Mouse (Mus musculus) Muller cell, postnatal 12 days (primary cell): ENCODE results near the gene Htr3b.

Experiments
- DNase-seq: peaks from one replicate; pipeline ENCODE4 v3.0.0-alpha.2; 2015; ENCODE audit errors: inconsistent ontology term

The Htr3b gene

DNA sequence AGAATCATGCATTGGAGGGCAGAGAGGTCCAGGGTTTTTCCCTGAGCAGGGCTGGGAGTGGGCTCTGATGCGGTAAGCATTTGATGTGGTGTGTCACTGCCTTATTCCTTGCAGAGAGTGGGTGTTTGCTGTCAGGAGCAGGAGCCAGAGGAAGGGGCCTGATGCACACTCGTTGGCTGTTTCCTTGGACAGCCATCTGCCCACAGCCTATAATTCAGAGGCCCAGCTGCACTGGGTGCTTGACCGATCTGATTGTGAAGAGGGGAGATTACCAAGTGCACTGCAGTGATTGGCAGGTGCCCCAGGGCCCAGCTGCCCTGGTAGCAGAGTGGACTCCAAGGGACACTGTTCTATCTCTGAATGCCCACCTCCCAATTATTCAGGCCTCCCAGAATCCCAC is 36.0 kb downstream of the Htr3b start:
- DNase-seq, result no peak

DNA sequence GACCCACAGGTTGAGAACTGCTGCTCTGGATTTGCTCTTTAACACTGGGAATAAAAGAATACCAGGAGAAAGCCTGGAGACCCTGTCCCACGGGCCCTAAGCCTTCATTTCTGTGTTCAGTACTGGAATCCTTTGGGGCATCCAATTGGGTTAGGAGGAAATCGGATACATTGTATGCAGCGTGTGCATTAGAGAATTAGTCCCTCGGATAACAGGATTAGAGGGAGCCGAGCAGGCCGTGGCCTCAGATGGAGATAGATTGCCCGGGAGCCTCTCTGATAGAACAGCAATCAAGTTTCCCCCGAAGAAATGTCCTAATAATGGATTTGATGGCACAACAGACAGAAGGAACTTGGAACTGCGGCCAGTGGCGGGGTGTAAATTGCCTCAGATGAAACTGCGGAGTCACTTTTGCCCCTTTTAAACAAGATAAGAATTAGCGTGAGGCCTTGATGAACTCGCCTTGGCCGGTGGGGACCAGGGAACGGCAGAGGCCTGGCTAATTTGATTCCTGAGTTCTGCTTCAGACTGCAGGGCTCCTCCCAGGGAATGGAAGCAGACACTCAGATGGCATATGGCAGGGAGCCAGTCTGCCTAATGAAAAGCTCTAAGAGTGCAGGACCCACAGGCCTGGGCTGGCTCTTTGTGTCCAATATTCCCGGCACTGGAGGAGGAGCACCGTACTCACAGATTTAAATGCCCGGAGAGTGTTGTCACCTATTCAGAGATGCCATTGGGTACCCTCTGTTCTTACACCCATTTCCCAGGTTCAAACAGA is 48.6 kb downstream of the Htr3b start:
- peak; percentile 52 for DNase-seq

DNA sequence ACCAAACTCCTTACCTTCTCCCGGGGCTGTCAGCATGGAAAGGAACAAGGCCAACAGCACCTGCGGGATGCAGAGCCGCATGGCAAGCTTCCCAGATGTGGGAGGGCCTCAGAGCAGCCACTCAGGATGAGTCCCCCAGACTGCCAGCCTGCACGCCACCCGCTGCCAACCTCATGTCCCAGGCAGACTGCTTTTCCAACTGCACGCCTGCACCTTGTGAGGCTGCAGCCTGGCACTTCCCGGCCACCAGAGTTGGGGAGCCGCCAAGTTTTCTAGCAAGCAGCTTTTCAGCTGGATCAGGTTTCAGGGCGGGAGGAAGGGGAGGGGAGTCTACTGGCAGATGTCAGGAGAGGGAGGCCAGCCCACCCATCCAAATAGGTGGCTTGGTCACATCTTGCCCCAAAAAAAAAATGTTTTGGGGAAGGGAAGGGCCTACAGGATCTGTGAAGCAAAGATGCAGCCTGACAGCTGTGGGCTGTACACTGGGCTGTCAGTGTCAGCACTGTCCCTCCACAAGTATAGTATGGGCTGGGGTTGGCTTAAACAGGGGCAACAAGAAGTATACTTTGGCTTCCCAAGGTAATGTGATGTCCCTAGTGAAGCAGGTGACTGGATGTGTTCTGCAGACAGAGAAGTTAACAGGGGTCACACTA is 53.8 kb downstream of the Htr3b start, which contains the start of gene Htr3a:
TSS of gene Htr3a (minus strand) at position 215 of the 653 bp plus-strand sequence.
- DNase-seq, result peak; percentile 69

DNA sequence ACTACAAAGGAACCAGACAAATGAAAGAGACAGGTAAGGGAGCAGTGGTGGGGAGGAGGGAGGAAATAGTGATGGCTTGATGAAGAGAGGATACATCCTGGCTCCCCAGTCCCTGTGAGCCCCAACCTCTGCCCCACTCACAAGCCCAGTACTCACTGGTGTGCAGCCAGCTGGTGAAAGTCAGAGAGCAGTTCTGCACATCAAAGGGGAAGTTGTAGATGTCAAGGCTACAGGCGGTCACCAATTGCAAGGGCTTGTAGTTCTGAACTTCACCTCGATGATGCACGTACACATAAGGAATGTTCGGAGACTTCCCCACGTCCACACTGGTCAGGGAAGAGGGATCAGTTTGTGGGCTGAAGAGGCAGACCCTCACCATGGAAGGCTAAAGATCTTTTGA is 60.4 kb downstream of the Htr3b start:
- DNase-seq, result no peak

DNA sequence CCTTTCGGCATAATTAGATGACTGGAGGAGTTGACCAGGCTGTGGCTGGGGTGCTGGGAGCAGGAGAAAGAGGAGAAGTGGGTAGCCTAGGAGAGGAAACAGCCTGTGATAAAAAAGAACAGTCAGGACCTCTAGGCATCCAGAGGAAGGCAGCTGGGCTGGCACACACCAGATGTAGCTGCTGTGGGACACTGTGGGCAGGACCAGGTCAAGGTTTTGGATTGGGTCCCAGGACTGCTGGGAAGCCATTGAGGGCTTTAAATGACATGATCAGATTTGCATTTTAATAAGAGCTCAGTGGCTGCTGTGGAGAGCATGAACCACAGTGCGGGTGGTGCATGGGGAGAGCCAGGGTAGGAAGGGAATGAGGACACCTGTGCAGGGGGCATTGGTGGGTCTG is 61.0 kb downstream of the Htr3b start:
- no peak for DNase-seq

DNA sequence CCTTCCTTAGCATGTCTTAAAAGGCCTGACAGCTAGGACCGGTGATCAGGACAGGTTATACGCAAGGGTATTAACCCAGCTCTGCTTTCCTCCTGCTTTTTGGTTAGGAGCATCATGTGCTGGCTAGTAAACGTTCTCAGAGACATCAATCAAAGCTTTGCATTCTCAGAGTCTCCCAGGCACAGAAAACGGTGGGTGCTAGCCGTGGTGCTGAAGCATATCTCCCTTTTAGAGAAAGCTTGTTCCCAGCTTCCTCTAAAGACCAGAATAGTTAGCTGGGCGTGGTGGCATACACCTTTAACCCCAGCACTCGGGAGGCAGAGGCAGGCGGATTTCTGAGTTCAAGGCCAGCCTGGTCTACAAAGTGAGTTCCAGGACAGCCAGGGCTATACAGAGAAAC is 66.2 kb downstream of the Htr3b start:
- peak; percentile 26 for DNase-seq

DNA sequence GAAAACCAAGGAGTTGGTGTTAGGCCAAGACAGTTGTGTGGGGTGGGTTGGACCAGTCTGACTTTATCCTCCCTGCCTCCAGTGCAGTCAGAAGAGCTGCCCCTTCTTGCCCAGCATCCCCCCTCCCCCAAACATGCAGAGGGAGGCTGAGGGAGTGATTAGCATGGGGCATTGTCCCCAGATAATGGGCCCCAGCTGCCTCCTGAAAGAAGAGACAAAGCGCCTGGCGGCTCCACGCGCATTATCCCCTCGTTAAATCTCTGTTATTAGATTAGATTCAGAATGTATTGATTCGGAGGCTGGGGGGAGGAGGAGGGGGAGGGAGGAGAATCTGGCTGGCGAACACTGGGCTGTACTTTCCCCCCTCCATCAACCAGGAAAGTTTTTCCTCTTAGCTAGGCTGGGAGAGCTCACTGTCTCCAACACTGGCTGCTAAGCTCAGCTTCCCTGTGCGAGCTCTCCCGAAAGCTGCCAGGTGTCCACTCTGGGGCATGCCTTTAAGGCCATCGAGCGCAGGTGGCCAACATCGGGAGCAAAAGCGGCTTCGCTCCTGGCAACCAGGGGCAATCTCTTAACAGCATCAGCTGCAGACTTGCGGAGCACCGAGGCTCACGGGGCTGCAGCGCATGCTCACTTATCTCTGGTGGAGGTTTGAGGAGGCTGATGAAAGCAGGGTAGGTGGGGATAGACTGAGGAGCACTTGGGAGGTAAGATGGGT is 68.8 kb downstream of the Htr3b start:
- no peak for DNase-seq

DNA sequence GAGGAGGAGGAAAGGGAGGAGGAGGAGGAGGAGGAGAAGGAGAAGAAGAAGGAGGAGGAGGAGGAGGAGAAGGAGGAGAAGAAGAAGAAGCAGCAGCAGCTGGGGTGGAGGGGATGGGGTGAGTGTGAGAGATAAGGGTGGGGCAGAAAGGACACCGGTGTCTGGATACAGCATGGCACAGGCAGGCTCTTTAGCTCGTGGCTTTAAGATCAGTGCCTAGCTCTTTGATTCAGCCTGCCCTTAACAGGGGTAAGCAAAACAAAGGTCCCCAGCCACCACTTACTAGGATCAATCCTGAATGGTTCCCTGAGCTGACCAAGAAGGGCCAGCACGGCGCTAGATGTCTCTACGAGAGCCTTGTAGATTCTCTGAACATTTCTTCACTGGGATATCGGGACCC is 70.0 kb downstream of the Htr3b start:
- no peak for DNase-seq

DNA sequence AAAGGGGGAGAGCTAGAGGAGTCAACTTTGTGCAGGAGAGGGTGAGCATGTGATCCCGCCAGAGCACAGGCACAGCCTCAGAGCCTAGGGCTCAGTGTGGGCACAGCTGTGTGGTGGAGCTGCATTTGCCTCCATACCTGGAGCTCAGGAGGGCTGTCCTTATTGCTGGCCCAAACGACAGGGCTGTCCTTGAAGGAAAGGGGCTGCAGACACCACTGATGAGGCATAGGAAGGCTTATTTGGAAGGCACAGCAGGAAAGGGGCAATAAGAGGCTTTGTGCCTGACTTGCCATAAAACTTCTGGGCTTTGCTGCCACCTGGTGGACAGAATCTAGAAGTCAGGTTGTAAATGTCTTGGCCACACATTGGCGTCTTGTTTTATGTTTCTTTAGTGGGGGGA is 70.8 kb downstream of the Htr3b start:
- peak; percentile 36 for DNase-seq

DNA sequence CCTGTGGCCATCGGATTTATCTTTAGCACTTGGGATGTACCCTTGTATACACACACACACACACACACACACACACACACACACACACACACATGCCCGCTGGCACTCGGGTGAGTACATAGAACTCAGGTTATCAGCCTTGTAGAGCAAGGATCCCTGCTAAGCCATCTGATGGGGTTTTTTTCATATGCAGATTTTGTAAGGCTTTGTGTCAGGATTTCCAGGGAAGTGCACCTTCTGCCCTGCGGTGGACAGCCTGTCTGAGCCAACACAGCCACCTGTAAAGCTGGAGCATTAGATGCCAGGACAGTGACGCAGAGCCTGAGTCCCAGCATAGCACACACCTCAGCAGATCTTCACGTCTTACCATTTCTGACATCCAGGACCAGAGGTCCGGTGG is 75.7 kb downstream of the Htr3b start:
- no peak for DNase-seq
